Mouse (Mus musculus) limb, embryonic 15.5 days (tissue): Measurements from ENCODE around the gene Nsd2. TPM values are rescaled to one million over a fixed set of nuclear protein-coding genes. Genes with fewer than 3 reads are reported as not detected.
"Not testable (repeated sequence)": the region's sequence is repeated elsewhere in the genome, so short reads cannot be mapped to it uniquely, and the experiment has no call there.

Source experiments
- ATAC-seq: fragments of 200-750 bp; cut with Nextera tagmentation; 2 replicates; pipeline ENCODE4 v1.8.0; 2017; ENCODE audit warnings: low read depth, moderate TSS enrichment; ENCODE audit not compliant: insufficient number of reproducible peaks, low FRiP score, low TSS enrichment
- H3K27ac ChIP-seq: fragments of 300-500 bp; sonication (generic); 2 replicates; pipeline ENCODE4 v1.5.1; 2015; ENCODE audit warnings: moderate library complexity, mild to moderate bottlenecking, inconsistent platforms
- H3K27me3 ChIP-seq: fragments of 300-500 bp; sonication (generic); 2 replicates; pipeline ENCODE4 v1.6.1; 2015; ENCODE audit warnings: inconsistent platforms
- H3K36me3 ChIP-seq: fragments of 300-500 bp; sonication (generic); 2 replicates; pipeline ENCODE4 v1.6.1; 2015; ENCODE audit warnings: inconsistent platforms
- H3K4me1 ChIP-seq: fragments of 300-500 bp; sonication (generic); 2 replicates; pipeline ENCODE4 v1.6.1; 2015; ENCODE audit warnings: inconsistent platforms
- H3K4me2 ChIP-seq: fragments of 300-500 bp; sonication (generic); 2 replicates; pipeline ENCODE4 v1.6.1; 2015; ENCODE audit warnings: mild to moderate bottlenecking, inconsistent platforms
- H3K4me3 ChIP-seq: fragments of 300-500 bp; sonication (generic); 2 replicates; pipeline ENCODE4 v1.5.1; 2015; ENCODE audit warnings: mild to moderate bottlenecking, inconsistent platforms
- H3K9ac ChIP-seq: fragments of 300-500 bp; sonication (generic); 2 replicates; pipeline ENCODE4 v1.6.1; 2015; ENCODE audit warnings: inconsistent platforms
- H3K9me3 ChIP-seq: fragments of 300-500 bp; sonication (generic); 2 replicates; pipeline ENCODE4 v1.6.1; 2016; ENCODE audit warnings: inconsistent platforms
- WGBS: fragments of 180-500 bp; shearing (Covaris S2); methylation state at CpG from one replicate; pipeline ENCODE4 v1.1.7; 2015; 5-methylcytosine and 5-hydroxymethylcytosine counted together
- microRNA-seq: library from miRNA; unstranded; fragments of <30 nt; microRNA quantifications from one replicate; pipeline ENCODE4, GENCODE M21; 2016
- polyA plus RNA-seq: library from polyadenylated mRNA; unstranded; fragments of >200 nt; fragmentation: Nextera tagmentation; extraction: Ambion mirVana; gene quantifications from 2 replicates; pipeline ENCODE4 v1.2.1, GENCODE M21; 2015

Gene Nsd2
- polyA plus RNA-seq, 1 experiment from 2014 or later = 37.1 TPM

- Histone ChIP-seq H3K9ac (peak within 1 kb of the TSS; percentile 93), H3K36me3 (peaks cover 14% of the 10 kb centered on the region; the same call in 1 of the 2 replicates), H3K27me3 (no peaks in the 10 kb centered on the region), H3K4me1 (peaks cover 17% of the 10 kb centered on the region), H3K4me3 (peak within 1 kb of the TSS; percentile 98), H3K4me2 (peak within 1 kb of the TSS; percentile 68), H3K27ac (peak within 1 kb of the TSS; percentile 96), H3K9me3 (no peaks in the 10 kb centered on the region)
- WGBS = under 1% methylated on average over 60 of the region's 61 CpGs
- peak; percentile 98 for ATAC-seq
These were observed 115.7 kb downstream of the Nsd2 start, which contains the start of gene Nelfa for GRCm38 (mm10) chr5:33936120-33936707. Nelfa (minus strand) TSS chr5:33936413.

GRCm38 (mm10) chr5:33937230-33937629, 116.7 kb downstream of the Nsd2 start:
- Histone ChIP-seq H3K27ac (no peak overlapping the region), H3K4me3 (peak overlapping the region; percentile 98), H3K27me3 (no peaks in the 10 kb centered on the region), H3K9me3 (no peaks in the 10 kb centered on the region), H3K36me3 (peaks cover 9% of the 10 kb centered on the region; the same call in 1 of the 2 replicates), H3K9ac (no peak overlapping the region), H3K4me1 (peaks cover 17% of the 10 kb centered on the region), H3K4me2 (peak overlapping the region; percentile 68)
- WGBS = 96% methylated on average over 2 of the region's 2 CpGs
- no peak for ATAC-seq

- Histone ChIP-seq H3K4me1 (peaks cover 17% of the 10 kb centered on the region), H3K27ac (no peak overlapping the region), H3K4me2 (no peak overlapping the region), H3K36me3 (peaks cover 7% of the 10 kb centered on the region; the same call in 1 of the 2 replicates), H3K9ac (no peak overlapping the region), H3K27me3 (no peaks in the 10 kb centered on the region), H3K4me3 (no peak overlapping the region), H3K9me3 (no peaks in the 10 kb centered on the region)
- no peak for ATAC-seq
- 87% methylated on average over 3 of the region's 3 CpGs for WGBS
These were observed 117.9 kb downstream of the Nsd2 start for GRCm38 (mm10) chr5:33938448-33938847.

- not testable (repeated sequence) for H3K4me3 ChIP-seq, ATAC-seq, H3K27ac ChIP-seq, H3K4me1 ChIP-seq, H3K36me3 ChIP-seq, H3K27me3 ChIP-seq, H3K9ac ChIP-seq, H3K9me3 ChIP-seq, H3K4me2 ChIP-seq
- 89% methylated on average over 16 of the region's 16 CpGs for WGBS
These were observed 126.5 kb downstream of the Nsd2 start for GRCm38 (mm10) chr5:33947035-33947434.

Small RNA genes lying within 50 kb of the gene (microRNA-seq; reads per million reads assigned to microRNA genes)
- gene Mir7024 = not detected

Other genes starting within 250 kb of the Nsd2 start
- gene Fam53a, start 191.1 kb upstream of the Nsd2 start, polyA plus RNA-seq = 62.5 and 69.1 TPM in 2 replicates
- 0.29 and 0.35 TPM in 2 replicates for gene Gm9903, start 190.8 kb upstream of the Nsd2 start, polyA plus RNA-seq
- gene Slbp, start 168.2 kb upstream of the Nsd2 start, polyA plus RNA-seq = 204 and 206 TPM in 2 replicates
- gene Tacc3, start 162.6 kb upstream of the Nsd2 start, polyA plus RNA-seq = 150 and 151 TPM in 2 replicates
- 45.8 and 49.7 TPM in 2 replicates for gene Tmem129, start 162.3 kb upstream of the Nsd2 start, polyA plus RNA-seq
- gene Fgfr3, start 99.1 kb upstream of the Nsd2 start, polyA plus RNA-seq = 33.5 and 37.1 TPM in 2 replicates
- 40.8 and 41.7 TPM in 2 replicates for gene Letm1, start 37.9 kb upstream of the Nsd2 start, polyA plus RNA-seq
- 53.3 and 57.7 TPM in 2 replicates for gene Nelfa, start 115.7 kb downstream of the Nsd2 start, polyA plus RNA-seq
- gene Gm1673, start 162.7 kb downstream of the Nsd2 start, polyA plus RNA-seq = 64.5 and 96.5 TPM in 2 replicates
- 0.36 and 0.43 TPM in 2 replicates for gene Nat8l, start 175.3 kb downstream of the Nsd2 start, polyA plus RNA-seq